21 mouse cellular contexts compared by ENCODE assay signal in the genomic region with DNA sequence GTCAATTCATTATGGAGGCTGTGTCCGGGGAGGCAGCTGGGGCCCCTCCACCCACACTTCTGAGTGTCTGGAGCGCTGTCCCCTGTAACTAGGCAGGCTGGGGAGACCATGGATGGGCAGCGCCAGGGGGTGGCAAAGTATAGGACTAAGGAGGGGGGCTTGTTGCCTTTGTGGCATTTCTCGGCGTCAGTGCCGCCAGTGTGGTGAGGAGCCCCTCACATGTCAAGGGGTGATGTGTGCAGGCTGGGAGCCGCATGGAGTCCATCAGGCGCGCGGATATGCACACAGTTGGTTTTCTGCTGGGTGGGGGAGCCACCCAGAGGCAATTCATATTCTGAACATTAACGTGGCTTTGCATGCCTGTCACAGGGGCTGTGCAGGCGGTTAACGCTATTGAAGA. TPM values are rescaled to one million over a fixed set of nuclear protein-coding genes. Genes with fewer than 3 reads are reported as not detected.
DNase-seq lines count a peak whose midpoint lies in the region; ATAC-seq lines count a peak whose summit lies in the region.
"Had no signal": no experiment of that assay in that cellular context is flagged by ENCODE, and none has a peak within 500 bp of the region (broad histone marks: within the 10 kb centered on the region; RNA-seq: fewer than 3 reads in every experiment).

No protein-coding gene starts in this region.

- H3K9ac ChIP-seq in forebrain, embryonic 12.5 days = no peak overlapping the region
- H3K9ac ChIP-seq in hindbrain, embryonic 13.5 days = peak overlapping the region; percentile 26; the same call in 1 of the 2 replicates
- peak overlapping the region; percentile 53; the same call in 1 of the 2 replicates for H3K9ac ChIP-seq in midbrain, embryonic 16.5 days (ENCODE audit: low read depth, low read length)
- H3K9ac ChIP-seq: embryonic facial prominence, embryonic 12.5 days; limb, embryonic 13.5 days had no signal

- H3K27me3 ChIP-seq in forebrain, embryonic 12.5 days = peaks cover 6% of the 10 kb centered on the region
- peaks cover 34% of the 10 kb centered on the region for H3K27me3 ChIP-seq in hindbrain, embryonic 13.5 days
- H3K27me3 ChIP-seq in midbrain, embryonic 16.5 days (ENCODE audit: control insufficient read depth, insufficient read depth, low read depth, low read length) = peaks cover 17% of the 10 kb centered on the region
- H3K27me3 ChIP-seq in limb, embryonic 10.5 days (ENCODE audit: low read depth, poor library complexity, severe bottlenecking) = peaks cover 21% of the 10 kb centered on the region

- peak overlapping the region; percentile 26; the same call in 1 of the 2 replicates for H3K4me2 ChIP-seq in forebrain, embryonic 12.5 days
- H3K4me2 ChIP-seq in hindbrain, embryonic 13.5 days = peak overlapping the region; percentile 49
- H3K4me2 ChIP-seq in midbrain, embryonic 16.5 days (ENCODE audit: low read length) = peak overlapping the region; percentile 52
- H3K4me2 ChIP-seq: embryonic facial prominence, embryonic 12.5 days; limb, embryonic 13.5 days had no signal

- H3K36me3 ChIP-seq in forebrain, embryonic 12.5 days (replicated peaks) = no peaks in the 10 kb centered on the region
- no peaks in the 10 kb centered on the region for H3K36me3 ChIP-seq in hindbrain, embryonic 13.5 days
- H3K36me3 ChIP-seq in midbrain, embryonic 16.5 days (ENCODE audit: control insufficient read depth, insufficient read depth, low read length) = no peaks in the 10 kb centered on the region
- H3K36me3 ChIP-seq in limb, embryonic 10.5 days = no peaks in the 10 kb centered on the region
- H3K36me3 ChIP-seq: embryonic facial prominence, embryonic 12.5 days; limb, embryonic 13.5 days had no signal

- DNase-seq in embryo, embryonic 11 days = peak; percentile 20
- no peak for DNase-seq in embryo, embryonic 10.5 days (ENCODE audit: low spot score)
- DNase-seq in limb, embryonic 10.5 days (ENCODE audit: low spot score) = no peak
- no peak for DNase-seq in layer of hippocampus, postnatal 14 days (ENCODE audit: low spot score in 2 of 2)
- no peak for DNase-seq in spleen, postnatal 4 days (ENCODE audit: low spot score in 2 of 2)
- DNase-seq: adrenal gland, postnatal 36 days; cerebellum, postnatal 36 days; gastrocnemius, adult 2 months; heart, adult 2 months; right cerebral cortex, postnatal 14 days; thymus, postnatal 4 days had no signal

- H3K27ac ChIP-seq in forebrain, embryonic 12.5 days = no peak overlapping the region
- H3K27ac ChIP-seq in hindbrain, embryonic 13.5 days = no peak overlapping the region
- H3K27ac ChIP-seq in midbrain, embryonic 16.5 days (ENCODE audit: low read length) = no peak overlapping the region
- H3K27ac ChIP-seq in limb, embryonic 10.5 days = no peak overlapping the region
- H3K27ac ChIP-seq: embryonic facial prominence, embryonic 12.5 days; gastrocnemius, adult 2 months; heart, adult 2 months; kidney, postnatal 0 days; limb, embryonic 13.5 days had no signal

- ATAC-seq in forebrain, embryonic 12.5 days (ENCODE audit: low FRiP score) = no peak
- ATAC-seq in hindbrain, embryonic 13.5 days (ENCODE audit: low FRiP score) = peak; percentile 73
- peak; percentile 60; the same call in 1 of the 2 replicates for ATAC-seq in midbrain, embryonic 16.5 days

- no peaks in the 10 kb centered on the region for H3K9me3 ChIP-seq in forebrain, embryonic 12.5 days
- H3K9me3 ChIP-seq in hindbrain, embryonic 13.5 days = no peaks in the 10 kb centered on the region
- H3K9me3 ChIP-seq in midbrain, embryonic 16.5 days (replicated peaks; ENCODE audit: control insufficient read depth, low read length, poor library complexity, severe bottlenecking) = no peaks in the 10 kb centered on the region
- no peaks in the 10 kb centered on the region for H3K9me3 ChIP-seq in limb, embryonic 10.5 days (replicated peaks)
- H3K9me3 ChIP-seq: embryonic facial prominence, embryonic 12.5 days; limb, embryonic 13.5 days had no signal

- H3K4me3 ChIP-seq in forebrain, embryonic 12.5 days (replicated peaks) = no peak overlapping the region
- peak overlapping the region; percentile 18; the same call in 1 of the 2 replicates for H3K4me3 ChIP-seq in hindbrain, embryonic 13.5 days
- peak overlapping the region; percentile 21 for H3K4me3 ChIP-seq in midbrain, embryonic 16.5 days (ENCODE audit: low read depth, low read length)
- no peak overlapping the region for H3K4me3 ChIP-seq in limb, embryonic 10.5 days
- H3K4me3 ChIP-seq: embryonic facial prominence, embryonic 12.5 days; gastrocnemius, adult 2 months; heart, adult 2 months; limb, embryonic 13.5 days had no signal

- WGBS in forebrain, embryonic 12.5 days = 33% methylated on average over 13 of the region's 13 CpGs
- whole genome bisulfite sequencing in hindbrain, embryonic 13.5 days = 19% methylated on average over 13 of the region's 13 CpGs
- 23% methylated on average over 13 of the region's 13 CpGs for WGBS in midbrain, embryonic 16.5 days
- 60% methylated on average over 13 of the region's 13 CpGs for WGBS in limb, embryonic 10.5 days

- H3K4me1 ChIP-seq in forebrain, embryonic 12.5 days = peaks cover 6% of the 10 kb centered on the region
- H3K4me1 ChIP-seq in hindbrain, embryonic 13.5 days (replicated peaks) = peaks cover 4% of the 10 kb centered on the region
- no peaks in the 10 kb centered on the region; the same call in 1 of the 2 replicates for H3K4me1 ChIP-seq in midbrain, embryonic 16.5 days (ENCODE audit: control insufficient read depth, insufficient read depth, low read length)
- H3K4me1 ChIP-seq in limb, embryonic 10.5 days = no peaks in the 10 kb centered on the region
- H3K4me1 ChIP-seq: embryonic facial prominence, embryonic 12.5 days; limb, embryonic 13.5 days had no signal

RNA-seq across cellular contexts. Expression of gene 4921504E06Rik, which starts 35.8 kb away (rescaled TPM):
- not detected in 2 replicates for polyA plus RNA-seq in forebrain, embryonic 12.5 days (2016; fragmentation: Nextera tagmentation; extraction: Ambion mirVana)
- polyA plus RNA-seq in hindbrain, embryonic 13.5 days (2015; fragmentation: Nextera tagmentation; extraction: Ambion mirVana) = 0.48 TPM in 1 of 2 replicates, not detected in the other
- not detected in 2 replicates for polyA plus RNA-seq in midbrain, embryonic 16.5 days (2015; fragmentation: Nextera tagmentation; extraction: Ambion mirVana)
- not detected in 2 replicates for polyA plus RNA-seq in limb, embryonic 10.5 days (2016; fragmentation: Nextera tagmentation; extraction: Ambion mirVana)
- not detected for total RNA-seq in layer of hippocampus, postnatal 14 days (2021)
- total RNA-seq: adrenal gland, postnatal 36 days; gastrocnemius, adult 2 months; heart, adult 2 months; layer of hippocampus, postnatal 25 days had no signal
- polyA plus RNA-seq: embryonic facial prominence, embryonic 12.5 days; heart, adult 2 months; heart, postnatal 0 days; intestine, embryonic 14.5 days; kidney, postnatal 0 days; limb, embryonic 13.5 days; liver, embryonic 16.5 days had no signal

Comparison
In these comparisons a context has a peak if more than half of its experiments do, and no peak if none do; other contexts are left out.
1. H3K4me3 ChIP-seq: peak in hindbrain, embryonic 13.5 days (single experiment) and midbrain, embryonic 16.5 days (single experiment); none in forebrain, embryonic 12.5 days (single experiment) and limb, embryonic 10.5 days (single experiment).
2. Peak in every context shown above with its lines, with median percentiles within 50 percentile points of each other: H3K4me2 ChIP-seq.